Mouse (Mus musculus) limb, embryonic 15.5 days (tissue): ENCODE data around the gene Nid1. TPM values are rescaled to one million over a fixed set of nuclear protein-coding genes. Genes with fewer than 3 reads are reported as not detected.

ENCODE experiments used
- ATAC-seq: fragments of 200-750 bp; cut with Nextera tagmentation; 2 replicates; pipeline ENCODE4 v1.8.0; 2017; ENCODE audit warnings: low read depth, moderate TSS enrichment; ENCODE audit not compliant: insufficient number of reproducible peaks, low FRiP score, low TSS enrichment
- H3K27ac ChIP-seq: fragments of 300-500 bp; sonication (generic); 2 replicates; pipeline ENCODE4 v1.5.1; 2015; ENCODE audit warnings: moderate library complexity, mild to moderate bottlenecking, inconsistent platforms
- H3K27me3 ChIP-seq: fragments of 300-500 bp; sonication (generic); 2 replicates; pipeline ENCODE4 v1.6.1; 2015; ENCODE audit warnings: inconsistent platforms
- H3K36me3 ChIP-seq: fragments of 300-500 bp; sonication (generic); 2 replicates; pipeline ENCODE4 v1.6.1; 2015; ENCODE audit warnings: inconsistent platforms
- H3K4me1 ChIP-seq: fragments of 300-500 bp; sonication (generic); 2 replicates; pipeline ENCODE4 v1.6.1; 2015; ENCODE audit warnings: inconsistent platforms
- H3K4me2 ChIP-seq: fragments of 300-500 bp; sonication (generic); 2 replicates; pipeline ENCODE4 v1.6.1; 2015; ENCODE audit warnings: mild to moderate bottlenecking, inconsistent platforms
- H3K4me3 ChIP-seq: fragments of 300-500 bp; sonication (generic); 2 replicates; pipeline ENCODE4 v1.5.1; 2015; ENCODE audit warnings: mild to moderate bottlenecking, inconsistent platforms
- H3K9ac ChIP-seq: fragments of 300-500 bp; sonication (generic); 2 replicates; pipeline ENCODE4 v1.6.1; 2015; ENCODE audit warnings: inconsistent platforms
- H3K9me3 ChIP-seq: fragments of 300-500 bp; sonication (generic); 2 replicates; pipeline ENCODE4 v1.6.1; 2016; ENCODE audit warnings: inconsistent platforms
- WGBS: fragments of 180-500 bp; shearing (Covaris S2); methylation state at CpG from one replicate; pipeline ENCODE4 v1.1.7; 2015; 5-methylcytosine and 5-hydroxymethylcytosine counted together
- polyA plus RNA-seq: library from polyadenylated mRNA; unstranded; fragments of >200 nt; fragmentation: Nextera tagmentation; extraction: Ambion mirVana; gene quantifications from 2 replicates; pipeline ENCODE4 v1.2.1, GENCODE M21; 2015

Nid1 gene
- polyA plus RNA-seq, 1 experiment from 2014 or later: 116 TPM

DNA sequence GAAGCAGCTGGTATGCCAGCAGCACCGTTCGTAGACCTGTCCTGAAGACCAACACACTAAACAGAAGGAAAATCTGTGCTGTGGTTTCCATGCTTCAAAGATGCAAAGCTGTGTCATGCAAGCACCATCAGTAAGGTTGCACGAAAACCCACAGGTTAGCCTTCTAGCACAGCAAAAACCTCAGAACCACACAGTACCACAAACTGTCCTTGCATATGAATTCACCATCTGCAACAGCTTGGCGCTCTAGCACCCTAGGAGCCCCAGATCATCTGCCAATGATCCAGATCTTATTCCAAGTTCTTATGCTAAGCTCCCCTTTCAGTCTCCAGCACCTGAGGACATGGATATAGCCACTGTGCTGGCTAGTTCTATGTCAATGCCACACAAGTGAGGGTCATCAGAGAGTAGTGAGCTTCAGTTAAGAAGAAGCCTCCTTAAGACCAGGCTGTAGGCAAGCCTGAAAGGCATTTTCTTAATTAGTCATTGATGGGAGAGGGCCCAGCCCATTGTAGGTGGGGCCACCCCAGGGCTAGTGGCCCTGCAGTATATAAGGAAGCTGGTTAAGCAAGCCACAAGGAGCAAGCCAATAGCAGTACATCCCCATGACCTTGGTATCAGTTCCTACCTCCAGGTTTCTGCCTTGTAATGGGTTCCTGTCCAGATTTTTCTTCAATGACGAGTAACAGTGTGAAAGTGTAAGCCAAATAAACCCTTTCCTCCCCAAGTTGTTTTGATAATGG is 119.8 kb downstream of the Nid1 start:
- 82% methylated on average over 5 of the region's 5 CpGs for WGBS
- no peak for ATAC-seq
- H3K4me1 ChIP-seq: no peaks in the 10 kb centered on the region
- H3K9ac ChIP-seq: no peak overlapping the region
- no peak overlapping the region for H3K4me3 ChIP-seq
- no peaks in the 10 kb centered on the region for H3K9me3 ChIP-seq
- no peak overlapping the region for H3K27ac ChIP-seq
- no peaks in the 10 kb centered on the region for H3K36me3 ChIP-seq
- no peaks in the 10 kb centered on the region for H3K27me3 ChIP-seq
- H3K4me2 ChIP-seq: no peak overlapping the region

DNA sequence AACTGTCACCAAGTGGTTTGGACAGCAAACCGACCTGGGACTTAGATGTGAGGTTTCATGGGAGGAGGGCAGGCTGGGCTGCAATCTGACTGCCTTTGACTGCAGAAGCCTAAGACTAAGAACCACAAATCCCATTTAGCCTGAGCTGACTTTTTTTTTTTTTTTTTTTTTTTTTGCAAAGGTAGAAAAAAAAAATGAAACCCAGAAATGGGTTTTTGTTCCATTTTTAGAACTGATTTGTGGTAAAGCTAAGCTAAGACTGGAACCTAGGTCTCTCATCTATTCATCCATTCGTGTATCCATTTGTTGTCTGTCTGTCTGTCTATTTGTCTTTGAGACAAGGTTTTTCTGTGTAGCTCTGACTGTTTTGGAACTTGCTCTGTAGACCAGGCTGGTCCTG is 120.9 kb downstream of the Nid1 start:
- Histone ChIP-seq H3K36me3 (no peaks in the 10 kb centered on the region), H3K27me3 (no peaks in the 10 kb centered on the region), H3K27ac (no peak overlapping the region), H3K4me3 (no peak overlapping the region), H3K4me1 (no peaks in the 10 kb centered on the region), H3K4me2 (no peak overlapping the region), H3K9ac (no peak overlapping the region), H3K9me3 (no peaks in the 10 kb centered on the region)
- ATAC-seq: no peak
- 73% methylated on average over 2 of the region's 2 CpGs for WGBS

DNA sequence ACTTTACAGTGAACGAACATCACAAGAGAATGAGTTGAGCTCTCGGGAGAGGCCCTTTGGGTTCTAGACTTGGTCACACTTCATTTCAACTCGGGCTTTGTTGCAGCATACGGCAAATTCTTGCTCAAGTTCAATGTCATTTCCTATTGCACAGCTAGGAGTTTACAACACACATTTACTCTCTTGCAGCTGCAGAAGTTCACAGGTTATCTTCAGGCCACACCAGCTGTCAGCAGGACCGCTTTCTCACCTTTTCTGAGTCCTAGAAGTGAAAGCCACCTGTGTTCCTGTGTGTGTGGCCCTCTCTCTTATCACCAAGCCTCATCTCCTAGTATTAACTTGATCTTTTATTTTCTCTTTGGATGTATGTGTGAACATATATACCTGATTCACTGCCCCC is 121.5 kb downstream of the Nid1 start:
- Histone ChIP-seq H3K9ac (no peak overlapping the region), H3K9me3 (no peaks in the 10 kb centered on the region), H3K4me1 (no peaks in the 10 kb centered on the region), H3K27ac (no peak overlapping the region), H3K36me3 (no peaks in the 10 kb centered on the region), H3K4me3 (no peak overlapping the region), H3K4me2 (no peak overlapping the region), H3K27me3 (no peaks in the 10 kb centered on the region)
- ATAC-seq: no peak
- WGBS: 63% methylated on average over 5 of the region's 5 CpGs

Other genes with a start within 250 kb of the Nid1 start
- gene Gpr137b, start 43.5 kb upstream of the Nid1 start, polyA plus RNA-seq: 13.4 and 14.9 TPM in 2 replicates
- gene Lyst, start 152.8 kb downstream of the Nid1 start, polyA plus RNA-seq: 5.2 and 7.6 TPM in 2 replicates